Mouse (Mus musculus): ENCODE results near the gene Tep1. TPM values are rescaled to one million over a fixed set of nuclear protein-coding genes. Genes with fewer than 3 reads are reported as not detected.
"Not testable (repeated sequence)": the region's sequence is repeated elsewhere in the genome, so short reads cannot be mapped to it uniquely, and the experiment has no call there.

Gene Tep1
- total and polyA plus RNA-seq, 2 experiments from 2014 or later, result 1.2 to 2.4 TPM

- H3K4me2 ChIP-seq (ENCODE audit: low read depth), result no peak overlapping the region
- H3K4me1 ChIP-seq (ENCODE audit: insufficient read depth), result no peaks in the 10 kb centered on the region
- no peak overlapping the region for H3K27ac ChIP-seq (ENCODE audit: low read depth, low read length)
- H3K9ac ChIP-seq, result no peak overlapping the region
- H3K36me3 ChIP-seq (ENCODE audit: insufficient read depth), result no peaks in the 10 kb centered on the region
- no peak overlapping the region for H3K4me3 ChIP-seq (ENCODE audit: low read depth, low read length)
- 80% methylated on average over 3 of the region's 3 CpGs for WGBS
- no peaks in the 10 kb centered on the region for H3K27me3 ChIP-seq (ENCODE audit: insufficient read depth, low read length)
- DNase-seq, result no peak
- ATAC-seq, result no peak
- no peak for TF ChIP-seq CTCF (IDR thresholded peaks at IDR 0.05; ENCODE audit: low read depth)
- no peaks in the 10 kb centered on the region for H3K9me3 ChIP-seq (ENCODE audit: low read length)
Measured at GRCm38 (mm10) chr14:50829878-50830277, 40.5 kb downstream of the Tep1 start.

- no peak for TF ChIP-seq CTCF (IDR thresholded peaks at IDR 0.05; ENCODE audit: low read depth)
- WGBS, result 84% methylated on average over 4 of the region's 4 CpGs
- no peak overlapping the region for H3K9ac ChIP-seq
- DNase-seq (peak; percentile 2), ATAC-seq (peak; percentile 36; the same call in 1 of the 2 replicates)
- no peak overlapping the region for H3K27ac ChIP-seq (ENCODE audit: low read depth, low read length)
- peaks cover 10% of the 10 kb centered on the region for H3K36me3 ChIP-seq (ENCODE audit: insufficient read depth)
- no peaks in the 10 kb centered on the region for H3K27me3 ChIP-seq (ENCODE audit: insufficient read depth, low read length)
- no peaks in the 10 kb centered on the region for H3K9me3 ChIP-seq (ENCODE audit: low read length)
- H3K4me1 ChIP-seq (ENCODE audit: insufficient read depth), result no peaks in the 10 kb centered on the region
- no peak overlapping the region for H3K4me3 ChIP-seq (ENCODE audit: low read depth, low read length)
- no peak overlapping the region for H3K4me2 ChIP-seq (ENCODE audit: low read depth)
Measured at GRCm38 (mm10) chr14:50826579-50826978, 43.8 kb downstream of the Tep1 start.

- peaks cover 32% of the 10 kb centered on the region for H3K36me3 ChIP-seq (ENCODE audit: insufficient read depth)
- no peaks in the 10 kb centered on the region for H3K27me3 ChIP-seq (ENCODE audit: insufficient read depth, low read length)
- no peak overlapping the region for H3K27ac ChIP-seq (ENCODE audit: low read depth, low read length)
- ATAC-seq, result no peak
- DNase-seq, result no peak
- no peaks in the 10 kb centered on the region for H3K9me3 ChIP-seq (ENCODE audit: low read length)
- no peak overlapping the region for H3K4me3 ChIP-seq (ENCODE audit: low read depth, low read length)
- H3K4me2 ChIP-seq (ENCODE audit: low read depth), result no peak overlapping the region
- no peaks in the 10 kb centered on the region for H3K4me1 ChIP-seq (ENCODE audit: insufficient read depth)
- H3K9ac ChIP-seq, result no peak overlapping the region
- WGBS, result 89% methylated on average over 9 of the region's 9 CpGs
- TF ChIP-seq CTCF (IDR thresholded peaks at IDR 0.05; ENCODE audit: low read depth), result no peak
Measured at GRCm38 (mm10) chr14:50824219-50824618, 46.1 kb downstream of the Tep1 start.

- Histone ChIP-seq H3K9me3 (ENCODE audit: low read length) (no peaks in the 10 kb centered on the region), H3K4me1 (ENCODE audit: insufficient read depth) (no peaks in the 10 kb centered on the region), H3K4me3 (ENCODE audit: low read depth, low read length) (no peak overlapping the region), H3K4me2 (ENCODE audit: low read depth) (no peak overlapping the region), H3K36me3 (ENCODE audit: insufficient read depth) (peaks cover 34% of the 10 kb centered on the region), H3K27me3 (ENCODE audit: insufficient read depth, low read length) (no peaks in the 10 kb centered on the region), H3K9ac (no peak overlapping the region), H3K27ac (ENCODE audit: low read depth, low read length) (no peak overlapping the region)
- ATAC-seq (no peak), DNase-seq (no peak)
- no peak for TF ChIP-seq CTCF (IDR thresholded peaks at IDR 0.05; ENCODE audit: low read depth)
- WGBS, result 77% methylated on average over 2 of the region's 2 CpGs
Measured at GRCm38 (mm10) chr14:50823240-50823639, 47.1 kb downstream of the Tep1 start.

GRCm38 (mm10) chr14:50813060-50813459 lies 57.3 kb downstream of the Tep1 start:
- Histone ChIP-seq H3K27ac (ENCODE audit: low read depth, low read length) (no peak overlapping the region), H3K4me2 (ENCODE audit: low read depth) (no peak overlapping the region)

GRCm38 (mm10) chr14:50807487-50808072 lies 62.8 kb downstream of the Tep1 start, which contains the start of the genes Ccnb1ip1 and Parp2:
Gene Ccnb1ip1 (minus strand): TSS chr14:50807732.
Gene Parp2 (plus strand): TSS chr14:50807841.
- H3K27ac ChIP-seq (ENCODE audit: low read depth, low read length), result peak within 1 kb of the TSS; percentile 93
- peak; percentile 99 for DNase-seq
- no peak for TF ChIP-seq CTCF (IDR thresholded peaks at IDR 0.05; ENCODE audit: low read depth)
- peak within 1 kb of the TSS; percentile 69 for H3K4me2 ChIP-seq (ENCODE audit: low read depth)
- H3K9me3 ChIP-seq (ENCODE audit: low read length), result no peaks in the 10 kb centered on the region
- H3K4me1 ChIP-seq (ENCODE audit: insufficient read depth), result no peaks in the 10 kb centered on the region
- H3K4me3 ChIP-seq (ENCODE audit: low read depth, low read length), result peak within 1 kb of the TSS; percentile 67
- H3K9ac ChIP-seq, result peak within 1 kb of the TSS; percentile 87
- ATAC-seq, result peak; percentile 97
- no peaks in the 10 kb centered on the region for H3K27me3 ChIP-seq (ENCODE audit: insufficient read depth, low read length)
- H3K36me3 ChIP-seq (ENCODE audit: insufficient read depth), result peaks cover 4% of the 10 kb centered on the region
- 2% methylated on average over 42 of the region's 42 CpGs for WGBS

More at GRCm38 (mm10) chr14:50813060-50813459, 57.3 kb downstream of the Tep1 start:
- H3K27me3 ChIP-seq (ENCODE audit: insufficient read depth, low read length), result no peaks in the 10 kb centered on the region
- no peaks in the 10 kb centered on the region for H3K9me3 ChIP-seq (ENCODE audit: low read length)
- TF ChIP-seq CTCF (IDR thresholded peaks at IDR 0.05; ENCODE audit: low read depth), result no peak
- no peaks in the 10 kb centered on the region for H3K4me1 ChIP-seq (ENCODE audit: insufficient read depth)
- no peak for DNase-seq
- H3K36me3 ChIP-seq (ENCODE audit: insufficient read depth), result peaks cover 39% of the 10 kb centered on the region
- 99% methylated on average over 2 of the region's 2 CpGs for WGBS
- ATAC-seq, result no peak
- H3K4me3 ChIP-seq (ENCODE audit: low read depth, low read length), result no peak overlapping the region
- no peak overlapping the region for H3K9ac ChIP-seq

GRCm38 (mm10) chr14:50806469-50806868 lies 63.9 kb downstream of the Tep1 start:
- not testable (repeated sequence) for H3K27me3 ChIP-seq (ENCODE audit: insufficient read depth, low read length); H3K36me3 ChIP-seq (ENCODE audit: insufficient read depth)

More at GRCm38 (mm10) chr14:50806469-50806868, 63.9 kb downstream of the Tep1 start:
- H3K4me3 ChIP-seq (ENCODE audit: low read depth, low read length), result peak overlapping the region; percentile 67; the same call in 1 of the 2 replicates
- WGBS, result 87% methylated on average over 5 of the region's 5 CpGs
- not testable (repeated sequence) for H3K27ac ChIP-seq (ENCODE audit: low read depth, low read length); DNase-seq; H3K9me3 ChIP-seq (ENCODE audit: low read length); H3K4me1 ChIP-seq (ENCODE audit: insufficient read depth); ATAC-seq
- peak overlapping the region; percentile 69 for H3K4me2 ChIP-seq (ENCODE audit: low read depth)
- H3K9ac ChIP-seq, result 0 out of 2 replicates have a peak overlapping the region, but pooled peaks have one; percentile 2
